Mouse (Mus musculus) kidney, postnatal 14 days (tissue): ENCODE data around the gene Ufd1.
A peak's percentile ranks its signal among the peaks of the same experiment; 100 is the strongest.

Source experiments
- DNase-seq: peaks from one replicate; pipeline ENCODE4 v3.0.0; 2022; ENCODE audit warnings: mixed read lengths

Gene Ufd1

GRCm38 (mm10) chr16:18811468-18812384 lies at the start of gene Ufd1, which contains the start of gene Cdc45:
Gene Ufd1, plus strand, starts transcription at chr16:18811779.
Gene Cdc45, minus strand, starts transcription at chr16:18811987.
- DNase-seq: peak; percentile 93

GRCm38 (mm10) chr16:18762960-18763359 lies 48.6 kb upstream of the Ufd1 start:
- no peak for DNase-seq

DNA sequence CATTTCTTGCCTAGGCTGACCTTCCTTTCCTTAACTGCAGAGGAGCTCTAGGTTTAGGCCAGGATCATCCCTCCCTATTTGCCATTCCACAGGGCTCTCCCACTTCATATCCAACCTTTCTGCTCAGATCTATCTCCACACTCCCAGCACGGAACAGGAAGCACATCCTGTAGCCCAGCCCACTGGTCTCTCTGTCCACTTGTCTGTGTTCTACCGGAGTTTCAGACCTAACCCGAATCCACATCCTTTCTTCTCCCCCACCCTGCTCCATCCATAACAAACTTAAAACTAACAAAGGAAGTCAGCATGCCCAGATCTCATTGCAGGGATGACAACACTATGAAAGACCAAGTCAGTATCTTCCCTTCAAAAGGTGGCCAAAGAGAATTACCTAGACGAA lies 45.2 kb upstream of the Ufd1 start:
- DNase-seq: no peak

- DNase-seq: no peak
These were observed 42.1 kb upstream of the Ufd1 start for GRCm38 (mm10) chr16:18769501-18769900.

GRCm38 (mm10) chr16:18773936-18774335 lies 37.6 kb upstream of the Ufd1 start:
- DNase-seq: peak; percentile 22

DNA sequence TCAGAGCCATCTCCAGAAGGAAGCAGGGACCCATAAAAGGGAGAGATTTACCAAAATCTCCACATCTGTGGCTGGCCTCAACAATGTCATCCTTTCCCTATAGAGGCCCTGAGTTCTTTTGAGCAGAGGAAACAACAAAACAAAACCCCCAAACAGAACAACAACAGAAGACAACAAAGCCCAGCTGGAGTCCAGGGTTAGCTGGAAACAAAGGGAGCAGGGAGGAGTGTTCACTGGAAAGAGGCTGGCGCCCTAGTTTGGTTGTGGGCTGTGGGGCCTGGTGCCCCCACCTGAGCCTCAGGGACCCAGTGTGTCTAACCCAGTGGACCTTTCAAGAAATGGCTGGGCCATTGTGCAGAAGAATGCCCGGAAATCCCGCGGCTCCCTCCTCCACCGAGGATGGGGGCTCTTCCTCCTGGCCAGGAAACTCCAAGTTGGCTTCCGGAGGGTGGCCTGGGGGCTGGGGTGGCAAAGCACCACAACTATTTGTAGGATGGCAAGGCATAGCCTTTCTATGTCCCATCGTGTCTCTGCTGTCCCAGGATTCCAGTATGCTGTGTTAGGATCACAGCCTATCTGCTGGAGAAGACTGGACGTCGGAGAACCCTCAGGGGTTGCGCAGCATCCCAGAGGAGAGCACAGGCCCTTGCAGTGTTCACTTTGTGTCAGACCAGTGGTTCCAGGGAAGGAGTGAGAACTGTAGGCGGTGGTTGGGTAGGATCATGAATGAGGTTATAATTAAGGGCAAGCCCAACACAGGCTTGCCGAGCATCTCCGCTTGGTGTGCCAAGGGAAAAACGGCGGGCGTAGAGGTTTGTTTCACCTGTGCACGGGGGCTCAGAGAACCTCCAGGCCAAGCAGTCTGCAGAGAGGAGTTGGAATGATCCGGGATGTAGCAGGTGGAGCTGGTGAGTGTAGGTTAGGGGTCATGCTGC lies 35.7 kb upstream of the Ufd1 start:
- DNase-seq: peak; percentile 56

GRCm38 (mm10) chr16:18776556-18777100 lies 35.0 kb upstream of the Ufd1 start, which contains the start of gene Cldn5:
Gene Cldn5, plus strand, starts transcription at chr16:18776847.
- peak; percentile 67 for DNase-seq

GRCm38 (mm10) chr16:18777101-18778080 lies 34.2 kb upstream of the Ufd1 start:
- peak; percentile 20 for DNase-seq

DNA sequence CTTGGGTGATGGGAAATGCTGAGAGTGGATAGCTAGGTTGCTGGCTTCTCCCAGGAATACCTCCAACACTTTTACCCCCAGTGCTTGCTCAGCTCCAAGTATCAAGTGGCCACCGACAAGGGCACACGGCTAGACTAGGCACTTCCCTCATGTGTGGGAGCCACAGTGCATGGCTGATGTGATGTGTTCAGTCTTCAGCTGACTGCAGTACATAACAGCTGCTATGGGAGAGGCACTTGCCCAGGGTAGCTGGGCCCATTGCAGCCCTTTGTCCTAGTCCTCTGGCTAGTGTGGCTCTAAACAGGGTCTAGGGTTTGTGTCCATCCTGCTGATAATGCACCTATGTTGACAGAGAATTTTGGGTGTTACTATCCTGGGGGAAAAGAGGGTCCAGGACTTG lies 33.1 kb upstream of the Ufd1 start:
- DNase-seq: no peak

- no peak for DNase-seq
These were observed 29.8 kb upstream of the Ufd1 start for GRCm38 (mm10) chr16:18781810-18782209.

DNA sequence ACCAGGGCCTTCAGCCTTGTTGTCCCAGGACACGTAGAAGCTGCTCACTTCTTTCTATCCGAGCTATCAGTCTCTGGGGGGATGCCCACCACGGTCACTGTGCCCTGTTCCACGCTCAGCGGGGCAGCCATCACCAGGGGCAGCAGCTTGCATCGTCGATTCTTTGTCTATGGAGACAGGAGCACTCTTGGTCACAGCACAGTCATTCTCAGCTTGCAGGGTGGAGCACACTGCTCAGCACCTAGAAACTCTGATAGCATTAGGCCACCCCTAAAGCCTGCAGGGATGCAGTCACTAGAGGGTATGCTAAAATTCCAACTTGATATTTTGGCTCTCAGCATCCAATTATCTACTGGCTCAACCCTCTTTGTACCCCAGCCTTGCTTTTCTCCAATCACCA lies 26.6 kb upstream of the Ufd1 start:
- no peak for DNase-seq

DNA sequence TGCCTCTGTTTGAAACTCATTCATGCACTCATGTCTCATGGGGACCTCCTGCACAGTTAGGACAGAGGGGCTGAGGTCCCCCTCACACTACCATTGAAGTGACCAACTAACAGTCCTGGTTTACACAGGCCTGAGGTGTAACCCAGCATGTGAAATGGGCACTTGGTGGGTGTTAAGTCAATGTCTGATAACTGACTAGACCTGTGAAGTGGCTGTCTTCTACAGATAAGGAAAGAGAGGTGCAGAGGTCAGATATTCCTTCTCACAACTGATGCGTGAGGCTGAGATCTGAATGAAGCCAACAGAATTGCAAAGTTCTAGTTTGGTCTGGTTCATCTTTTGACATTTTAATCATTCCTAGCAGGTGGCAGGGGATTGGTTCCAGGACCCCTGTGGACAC lies 26.1 kb upstream of the Ufd1 start:
- DNase-seq: no peak

DNA sequence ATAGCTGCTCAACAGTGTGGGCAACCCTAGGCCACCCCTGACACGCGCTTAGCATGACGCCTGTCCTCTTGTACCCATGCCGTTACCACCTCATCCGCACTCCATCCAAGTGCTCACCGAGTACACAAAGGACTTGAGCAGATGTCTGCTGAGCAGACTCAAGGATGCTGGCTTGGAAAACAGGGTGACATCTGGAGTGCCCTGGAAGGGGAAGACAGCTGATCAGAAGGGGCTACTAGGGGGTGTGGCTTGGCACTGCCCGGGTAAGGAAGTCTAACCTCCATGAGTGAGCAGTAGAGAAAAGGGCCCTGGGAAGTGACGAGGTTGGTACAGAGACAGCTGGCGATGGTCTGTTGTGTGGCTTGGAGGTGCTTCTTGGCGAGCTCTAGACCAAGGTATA lies 24.9 kb upstream of the Ufd1 start:
- DNase-seq: no peak

- DNase-seq: no peak
These were observed 22.8 kb upstream of the Ufd1 start for GRCm38 (mm10) chr16:18788627-18789406.

DNA sequence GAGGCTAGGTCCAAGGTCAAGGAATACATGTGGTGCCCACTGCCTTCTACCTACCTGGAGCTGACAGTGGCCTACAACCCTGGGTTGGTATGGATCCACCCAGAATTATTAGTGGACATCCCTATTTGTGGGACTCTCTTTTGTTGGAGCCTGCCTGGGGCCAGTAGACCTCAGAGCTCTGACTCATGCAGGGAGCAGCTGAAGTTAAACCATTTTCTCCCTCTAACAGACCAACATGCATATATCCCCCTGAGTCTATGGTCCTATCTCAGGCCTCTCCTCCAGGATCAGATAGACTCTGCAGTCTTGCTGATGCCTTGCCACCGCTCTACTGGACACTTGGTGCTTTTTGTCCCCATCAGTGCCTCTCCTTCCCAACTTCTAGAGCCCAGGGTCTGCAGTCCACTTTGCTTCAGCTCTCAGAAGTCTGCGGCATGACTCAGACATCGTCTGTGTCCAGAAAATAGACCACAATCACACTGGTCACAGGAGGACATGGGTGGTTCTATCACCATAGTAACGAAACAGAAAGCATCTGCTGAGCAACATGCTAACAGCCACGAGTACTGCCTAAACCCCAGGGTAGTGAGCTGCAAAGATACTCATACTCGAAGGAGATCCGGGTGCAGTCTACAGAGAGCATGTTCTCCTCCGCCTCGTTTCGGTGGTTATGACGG lies 16.2 kb upstream of the Ufd1 start:
- DNase-seq: no peak

GRCm38 (mm10) chr16:18796645-18797044 lies 14.9 kb upstream of the Ufd1 start:
- DNase-seq: no peak

DNA sequence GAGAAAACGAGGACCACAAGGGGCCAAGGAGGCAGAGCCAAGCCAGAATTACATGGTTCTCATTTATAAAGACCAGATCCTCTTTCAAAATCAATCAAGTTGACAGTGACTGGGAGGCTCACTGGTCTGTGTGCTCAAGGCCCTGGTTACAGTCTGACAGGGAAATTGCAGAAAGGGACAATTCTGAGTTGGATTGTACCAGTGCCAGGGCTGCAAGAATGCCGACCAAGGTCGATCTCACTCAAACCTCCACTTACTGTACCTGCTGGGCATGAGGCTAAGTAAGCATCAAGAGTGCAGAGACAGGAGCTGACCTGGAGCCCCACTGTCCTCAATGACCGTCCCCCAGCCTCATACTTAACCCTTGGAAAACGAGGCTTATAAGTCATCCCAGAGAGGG lies 13.4 kb upstream of the Ufd1 start:
- DNase-seq: no peak

GRCm38 (mm10) chr16:18798841-18799240 lies 12.7 kb upstream of the Ufd1 start:
- DNase-seq: peak; percentile 72

GRCm38 (mm10) chr16:18805746-18806145 lies 5.8 kb upstream of the Ufd1 start:
- DNase-seq: no peak

DNA sequence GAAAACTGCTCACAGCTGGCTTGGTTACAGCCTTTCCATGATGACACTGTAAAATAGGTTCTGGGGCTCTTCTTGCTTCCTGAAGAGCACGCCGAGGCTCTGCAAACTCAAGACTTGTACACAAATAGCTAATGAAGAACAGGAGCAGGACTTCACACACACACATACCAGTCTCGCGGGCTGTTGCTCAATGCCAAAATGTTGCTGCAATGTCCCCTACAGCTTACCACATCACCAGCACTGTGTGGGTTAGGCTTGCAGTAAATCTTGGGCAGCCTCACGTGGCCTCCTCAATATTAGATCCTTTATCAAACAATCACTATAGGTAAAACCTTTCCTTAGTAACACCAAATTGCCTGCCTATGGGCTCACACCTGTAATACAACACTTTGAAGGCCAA lies 2.6 kb upstream of the Ufd1 start:
- DNase-seq: no peak
